Mouse (Mus musculus) myocyte (in vitro differentiated cells): ENCODE data around the gene Specc1l.

ENCODE experiments used
- POLR2A ChIP-seq: IDR thresholded peaks from one replicate; pipeline ENCODE4 v1.6.1; 2011; ENCODE audit warnings: low read depth, mild to moderate bottlenecking, control low read depth, moderate library complexity; ENCODE audit not compliant: insufficient read length
- POLR2AphosphoS2 ChIP-seq: IDR thresholded peaks from one replicate; pipeline ENCODE4 v1.6.1; 2011; ENCODE audit warnings: low read depth, control low read depth; ENCODE audit not compliant: insufficient read length
- REST ChIP-seq: IDR thresholded peaks from one replicate; pipeline ENCODE4 v1.6.1; 2011; ENCODE audit warnings: mild to moderate bottlenecking, control low read depth, moderate library complexity; ENCODE audit not compliant: insufficient read depth, insufficient read length
- TCF12 ChIP-seq: IDR thresholded peaks from one replicate; pipeline ENCODE4 v1.6.1; 2011; ENCODE audit warnings: mild to moderate bottlenecking, control low read depth; ENCODE audit not compliant: poor library complexity, insufficient read depth, severe bottlenecking
- TCF3 ChIP-seq: IDR thresholded peaks from one replicate; pipeline ENCODE4 v1.6.1; 2011; ENCODE audit warnings: low read depth, control low read depth; ENCODE audit not compliant: insufficient read length

DNA sequence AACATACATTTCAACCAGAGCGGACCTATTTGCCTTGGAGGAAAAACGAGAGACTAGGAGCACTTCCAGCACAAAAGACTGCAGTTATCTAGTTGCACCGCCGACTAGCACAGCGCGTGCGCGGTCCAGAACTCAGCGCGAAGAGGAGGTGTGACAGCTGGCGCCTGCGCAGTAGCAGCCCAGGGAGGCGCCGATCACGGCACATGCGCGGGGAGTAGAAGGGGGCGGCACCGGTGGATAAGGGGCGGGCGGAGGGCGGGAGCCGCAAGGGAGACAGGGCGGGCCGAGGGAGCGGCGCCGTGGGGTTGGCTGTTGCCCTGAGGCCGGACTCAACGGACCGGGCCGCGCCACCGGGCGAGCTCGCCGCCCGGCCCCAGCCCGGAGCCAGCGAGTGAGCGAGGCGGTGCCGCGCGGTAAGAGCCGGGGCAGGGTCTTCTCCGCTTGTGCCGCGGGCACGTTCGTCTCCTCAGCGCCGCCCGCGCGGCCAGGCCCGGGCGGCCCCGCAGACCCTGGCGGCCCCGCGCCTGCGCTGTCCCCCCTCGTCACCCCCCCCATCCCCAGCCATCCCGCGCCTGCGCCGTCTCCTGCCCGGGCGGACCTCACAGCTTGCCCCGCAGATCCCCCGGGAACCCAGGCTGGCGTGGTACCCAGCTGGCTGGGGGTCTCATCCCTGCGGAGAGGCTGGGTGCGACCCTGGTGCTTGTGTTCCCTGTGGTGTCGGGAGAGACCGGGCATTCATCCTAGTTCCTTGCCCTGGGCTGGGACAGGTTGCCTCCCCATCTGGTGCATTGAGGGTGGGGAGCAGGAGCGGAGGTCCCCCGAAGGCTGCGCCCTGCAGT is at the start of gene Specc1l:
- TF ChIP-seq POLR2AphosphoS2, result peak; percentile 88
- no peak for TF ChIP-seq TCF3
- TF ChIP-seq POLR2A, result peak; percentile 78
- no peak for TF ChIP-seq TCF12
- no peak for TF ChIP-seq REST
